Mouse (Mus musculus) kidney, postnatal 10 days (tissue): ENCODE measurements around the gene Nfkbie.

Experiments
- DNase-seq: peaks from one replicate; pipeline ENCODE4 v3.0.0; 2021; ENCODE audit warnings: mixed read lengths

Nfkbie gene

DNA sequence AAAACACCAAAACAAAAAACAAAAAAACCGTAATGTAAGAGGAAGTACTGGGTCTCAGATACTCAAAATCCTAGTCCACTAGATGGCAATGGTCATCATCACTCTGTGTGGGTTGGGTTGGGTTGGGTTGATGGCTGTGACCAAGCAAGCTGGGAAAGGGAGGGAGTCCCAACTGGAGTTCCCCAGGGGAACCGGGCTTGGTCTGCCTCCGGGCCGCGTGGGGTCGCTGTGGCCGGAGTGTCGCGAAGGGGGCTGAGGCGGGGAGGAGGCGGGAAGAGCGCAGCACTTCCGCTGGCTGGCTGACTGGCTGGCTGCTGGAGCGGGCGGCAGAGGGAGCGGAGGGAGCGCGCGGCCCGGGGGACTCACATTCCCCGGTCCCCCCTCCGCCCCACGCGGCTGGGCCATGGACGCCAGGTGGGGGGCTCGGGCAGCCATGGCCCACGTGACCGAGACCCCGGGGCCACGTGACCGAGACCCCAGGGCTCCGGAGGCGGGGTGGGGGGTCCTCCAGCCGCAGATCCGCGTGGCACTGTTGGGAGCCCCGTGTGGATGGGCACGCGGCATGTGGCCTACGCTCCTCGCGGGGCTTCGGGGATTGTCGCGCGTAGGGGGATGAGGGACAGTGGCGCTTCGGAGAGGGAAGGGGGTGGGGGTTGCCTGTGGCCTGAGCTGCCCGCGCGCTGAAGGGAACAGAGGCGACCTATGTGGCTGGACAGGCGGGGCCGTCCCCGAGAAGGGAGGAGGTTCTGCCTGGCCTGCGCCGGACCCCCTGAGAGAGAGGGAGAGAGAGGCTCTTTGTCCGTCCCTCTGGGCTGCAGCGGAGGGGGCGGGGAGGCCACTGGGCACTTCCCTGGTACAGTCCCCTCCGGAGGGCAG, 8.4 kb downstream of the Nfkbie start, which contains the start of gene Slc35b2:
Slc35b2 (plus strand) TSS at position 220 of the 876 bp plus-strand sequence.
- peak; percentile 96 for DNase-seq

DNA sequence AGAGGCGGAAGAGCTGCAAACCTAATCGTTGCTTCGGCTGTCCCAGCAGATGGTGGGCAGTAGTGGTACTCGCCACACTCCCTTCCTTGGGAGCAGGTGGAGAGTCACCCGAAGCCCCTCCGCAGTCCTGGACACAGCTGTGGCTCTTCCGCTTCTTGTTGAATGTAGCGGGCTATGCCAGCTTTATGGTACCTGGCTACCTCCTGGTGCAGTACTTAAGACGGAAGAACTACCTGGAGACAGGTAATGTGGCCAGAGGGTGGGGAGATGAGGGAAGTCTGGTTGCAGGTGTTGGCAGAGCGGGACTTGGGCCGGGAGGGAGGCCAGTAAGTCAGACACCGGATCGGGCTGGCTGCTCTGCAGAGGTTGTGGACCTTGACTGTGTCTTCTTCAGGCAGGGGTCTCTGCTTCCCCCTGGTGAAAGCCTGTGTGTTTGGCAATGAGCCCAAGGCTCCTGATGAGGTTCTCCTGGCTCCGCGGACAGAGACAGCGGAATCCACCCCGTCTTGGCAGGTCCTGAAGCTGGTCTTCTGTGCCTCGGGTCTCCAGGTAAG, 9.1 kb downstream of the Nfkbie start:
- DNase-seq: peak; percentile 49

DNA sequence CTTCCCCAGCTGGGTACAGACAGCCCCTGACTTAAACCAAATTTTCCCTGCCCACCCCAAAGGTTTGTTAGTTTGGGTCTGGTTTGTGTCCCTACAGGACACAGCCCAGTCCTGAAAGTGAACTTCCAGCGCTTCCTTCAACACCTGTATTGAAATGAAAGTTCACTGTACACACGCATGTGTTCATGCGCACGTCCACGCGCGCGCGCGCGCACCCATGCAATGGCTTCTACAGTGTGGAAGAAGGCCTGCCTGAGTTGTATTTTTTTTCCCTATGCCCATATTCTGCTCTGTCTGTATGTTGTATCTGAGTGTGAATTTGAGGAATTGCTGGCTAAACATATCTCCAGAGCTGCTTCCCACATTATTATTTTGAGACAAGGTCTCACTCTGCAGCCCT, 9.6 kb downstream of the Nfkbie start:
- DNase-seq: no peak

DNA sequence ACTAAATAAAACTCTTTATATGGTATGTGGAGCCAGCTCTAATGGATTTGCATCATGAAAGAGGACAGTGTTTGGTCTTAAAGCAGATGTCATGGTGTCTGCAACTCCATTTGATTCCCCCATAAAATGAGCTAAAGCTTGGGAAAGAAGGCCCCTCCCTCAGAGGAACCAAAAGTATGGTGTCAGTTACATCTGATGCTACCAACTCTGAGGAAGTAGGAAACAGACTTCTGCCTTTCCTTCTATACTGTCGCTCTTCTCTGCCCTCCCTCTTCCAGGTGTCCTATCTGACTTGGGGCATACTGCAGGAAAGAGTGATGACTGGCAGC, 10.5 kb downstream of the Nfkbie start:
- DNase-seq: no peak

DNA sequence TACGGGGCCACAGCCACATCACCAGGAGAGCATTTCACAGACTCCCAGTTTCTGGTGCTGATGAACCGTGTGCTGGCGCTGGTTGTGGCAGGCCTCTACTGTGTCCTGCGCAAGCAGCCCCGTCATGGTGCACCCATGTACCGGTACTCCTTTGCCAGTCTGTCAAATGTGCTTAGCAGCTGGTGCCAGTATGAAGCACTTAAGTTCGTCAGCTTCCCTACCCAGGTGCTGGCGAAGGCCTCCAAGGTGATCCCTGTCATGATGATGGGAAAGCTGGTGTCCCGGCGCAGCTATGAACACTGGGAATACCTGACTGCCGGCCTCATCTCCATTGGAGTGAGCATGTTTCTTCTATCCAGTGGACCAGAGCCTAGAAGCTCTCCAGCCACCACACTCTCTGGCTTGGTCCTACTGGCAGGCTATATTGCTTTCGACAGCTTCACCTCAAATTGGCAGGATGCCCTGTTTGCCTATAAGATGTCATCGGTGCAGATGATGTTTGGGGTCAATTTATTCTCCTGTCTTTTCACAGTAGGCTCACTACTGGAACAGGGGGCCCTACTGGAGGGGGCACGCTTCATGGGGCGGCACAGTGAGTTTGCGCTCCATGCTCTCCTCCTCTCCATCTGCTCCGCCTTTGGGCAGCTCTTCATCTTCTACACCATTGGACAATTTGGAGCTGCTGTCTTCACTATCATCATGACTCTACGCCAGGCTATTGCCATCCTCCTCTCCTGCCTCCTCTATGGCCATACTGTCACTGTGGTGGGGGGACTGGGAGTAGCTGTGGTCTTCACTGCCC, 11.1 kb downstream of the Nfkbie start:
- no peak for DNase-seq

DNA sequence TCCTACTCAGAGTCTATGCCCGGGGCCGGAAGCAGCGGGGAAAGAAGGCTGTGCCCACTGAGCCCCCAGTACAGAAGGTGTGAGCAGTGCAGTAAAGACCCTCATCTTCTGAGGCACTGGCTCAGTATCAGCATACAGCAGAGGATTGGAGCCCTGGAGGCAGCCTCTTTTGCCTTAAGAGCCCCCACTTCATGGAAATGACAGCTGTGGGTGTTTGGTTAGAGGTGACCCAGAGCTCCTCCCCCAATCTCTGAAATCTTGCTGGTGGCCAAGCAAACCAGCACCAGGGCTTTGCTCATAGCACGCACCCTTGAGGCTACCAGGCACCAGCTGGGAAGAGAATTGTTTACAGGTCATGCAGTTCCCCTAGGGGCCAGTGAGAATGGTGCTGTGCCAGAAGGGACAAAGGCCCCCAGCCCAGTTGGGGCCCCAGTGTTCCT, 11.7 kb downstream of the Nfkbie start:
- no peak for DNase-seq

DNA sequence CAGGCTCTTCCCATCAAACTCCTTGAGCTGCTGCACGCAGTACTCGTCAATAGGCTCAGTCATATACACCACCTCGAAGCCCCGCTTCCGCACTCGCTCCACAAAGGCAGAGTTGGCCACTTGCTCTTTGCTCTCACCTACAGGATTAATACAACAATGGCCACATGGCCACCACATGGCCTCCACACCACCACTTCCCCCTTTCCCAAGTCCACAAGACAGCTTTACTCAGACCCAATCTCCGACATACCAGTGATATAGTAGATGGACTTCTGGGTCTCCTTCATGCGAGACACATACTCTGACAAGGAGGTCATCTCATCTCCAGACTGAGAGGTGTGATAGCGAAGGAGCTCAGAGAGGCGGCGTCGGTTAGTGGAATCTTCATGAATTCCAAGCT, 13.5 kb downstream of the Nfkbie start:
- no peak for DNase-seq

DNA sequence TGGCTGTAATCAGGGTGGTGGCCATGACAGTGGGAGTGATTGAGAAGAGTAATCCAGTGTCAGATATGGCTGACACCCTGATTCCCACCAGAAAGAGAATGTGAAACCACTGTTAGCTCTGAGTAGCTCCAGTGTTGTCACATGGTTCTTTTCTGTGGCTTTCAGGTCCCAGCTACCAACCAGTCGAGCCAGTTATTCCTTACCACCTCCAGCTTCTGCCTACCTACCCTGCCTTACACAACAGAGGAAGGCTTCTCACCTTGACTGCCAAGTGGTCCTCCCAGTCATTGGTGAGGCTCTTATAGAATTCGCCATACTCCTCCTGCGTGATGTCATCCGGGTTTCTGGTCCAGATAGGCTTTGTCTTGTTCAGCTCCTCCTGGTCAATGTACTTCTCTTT, 14.5 kb downstream of the Nfkbie start:
- DNase-seq: no peak

DNA sequence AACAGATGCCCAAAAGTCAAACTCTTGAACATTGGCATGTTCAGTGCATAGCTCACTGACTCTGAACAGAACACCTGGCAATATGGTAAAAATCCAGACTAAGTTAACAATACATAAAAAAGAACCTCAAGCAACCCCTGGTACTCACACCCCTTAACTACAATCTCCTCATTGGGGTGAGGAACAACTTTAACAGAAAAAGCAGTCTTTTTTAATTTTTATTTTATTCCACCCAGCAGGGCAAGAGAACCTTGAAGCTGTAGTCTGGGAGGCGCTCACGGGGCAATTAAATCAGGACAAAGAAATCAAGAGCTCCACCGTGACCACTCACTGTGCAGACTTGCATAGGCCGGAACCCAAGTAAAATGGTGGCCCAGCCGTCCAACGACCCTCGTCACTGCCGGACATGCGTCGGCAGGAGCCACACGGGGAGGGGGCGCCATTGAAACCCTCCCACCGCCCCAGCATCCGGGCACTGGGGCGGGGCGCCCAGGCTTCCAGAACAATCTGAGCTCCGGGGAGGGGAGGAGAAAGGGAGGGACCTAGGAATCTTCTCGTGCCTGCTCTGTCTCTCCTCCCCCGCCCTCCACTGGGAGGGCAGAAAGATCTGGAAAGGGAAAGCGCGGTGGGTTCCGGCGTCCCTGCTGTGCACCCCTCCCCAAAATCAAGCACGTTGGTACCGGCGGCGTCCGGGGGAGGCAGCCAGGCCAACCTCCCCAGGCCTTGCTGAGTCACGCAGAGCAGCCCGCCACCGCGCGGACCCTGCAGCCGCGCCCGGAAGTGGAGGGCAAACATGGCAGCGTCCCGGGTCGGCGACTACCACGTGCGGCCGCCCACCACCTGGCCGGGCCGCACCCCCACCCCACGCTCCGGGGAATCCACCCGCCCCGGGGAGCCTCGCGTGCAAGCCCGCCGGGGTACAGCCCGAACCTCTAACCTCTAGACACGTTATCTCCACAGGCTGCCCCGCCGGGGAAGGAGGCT, 16.9 kb downstream of the Nfkbie start:
- peak; percentile 92 for DNase-seq

DNA sequence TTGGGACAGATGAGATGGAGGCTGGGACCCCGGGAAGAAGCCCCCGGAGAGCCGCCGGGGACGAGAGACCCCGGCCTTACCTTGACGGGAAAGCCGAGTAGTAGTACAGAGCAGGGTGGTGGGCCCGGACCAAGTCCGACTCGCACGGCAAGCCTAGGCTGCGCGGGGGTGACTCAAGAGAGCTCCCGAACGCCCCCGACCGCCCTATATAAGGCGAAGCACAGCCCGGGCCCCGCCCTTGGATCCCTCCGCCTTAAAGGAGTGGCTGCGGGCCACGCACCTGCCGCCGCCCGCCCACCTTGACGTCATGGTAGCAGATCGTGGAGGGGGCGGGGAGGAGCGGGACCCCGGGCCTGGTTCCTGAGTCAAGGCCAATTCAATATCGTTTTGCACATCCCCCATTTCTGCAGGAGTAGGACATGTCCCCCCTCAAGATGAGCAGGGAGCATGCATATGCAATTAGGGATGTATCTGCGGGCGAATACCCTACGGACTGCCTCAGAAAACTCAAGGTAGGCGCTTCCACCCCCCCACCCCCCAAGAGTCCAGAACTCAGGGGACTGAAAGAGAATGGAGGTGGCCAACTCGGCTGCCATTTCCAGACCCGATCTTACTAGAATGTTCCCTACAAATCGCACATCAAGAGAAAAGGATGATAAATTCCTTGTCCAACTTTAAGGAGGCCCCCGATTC, 17.7 kb downstream of the Nfkbie start, which contains the start of gene Hsp90ab1:
Hsp90ab1 (minus strand) TSS at position 185 of the 693 bp plus-strand sequence.
- peak; percentile 100 for DNase-seq

DNA sequence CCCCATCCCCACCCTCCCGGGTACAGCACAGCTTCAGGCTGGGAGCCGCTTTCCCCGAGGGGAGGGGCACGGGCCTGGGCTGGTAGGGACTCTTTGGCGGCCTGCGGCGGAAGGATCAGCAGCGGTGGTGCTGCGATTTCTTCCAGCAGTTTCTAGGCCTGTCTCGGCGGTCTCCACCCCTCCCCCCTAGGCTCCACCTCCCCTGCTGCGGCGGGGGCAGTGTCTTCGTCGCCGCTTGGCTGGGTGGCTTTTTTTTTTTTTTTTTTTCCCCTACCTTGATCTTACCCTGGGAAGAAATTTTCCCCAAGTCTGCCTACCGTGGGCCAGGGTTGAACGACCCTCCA, 18.2 kb downstream of the Nfkbie start:
- peak; percentile 99 for DNase-seq

DNA sequence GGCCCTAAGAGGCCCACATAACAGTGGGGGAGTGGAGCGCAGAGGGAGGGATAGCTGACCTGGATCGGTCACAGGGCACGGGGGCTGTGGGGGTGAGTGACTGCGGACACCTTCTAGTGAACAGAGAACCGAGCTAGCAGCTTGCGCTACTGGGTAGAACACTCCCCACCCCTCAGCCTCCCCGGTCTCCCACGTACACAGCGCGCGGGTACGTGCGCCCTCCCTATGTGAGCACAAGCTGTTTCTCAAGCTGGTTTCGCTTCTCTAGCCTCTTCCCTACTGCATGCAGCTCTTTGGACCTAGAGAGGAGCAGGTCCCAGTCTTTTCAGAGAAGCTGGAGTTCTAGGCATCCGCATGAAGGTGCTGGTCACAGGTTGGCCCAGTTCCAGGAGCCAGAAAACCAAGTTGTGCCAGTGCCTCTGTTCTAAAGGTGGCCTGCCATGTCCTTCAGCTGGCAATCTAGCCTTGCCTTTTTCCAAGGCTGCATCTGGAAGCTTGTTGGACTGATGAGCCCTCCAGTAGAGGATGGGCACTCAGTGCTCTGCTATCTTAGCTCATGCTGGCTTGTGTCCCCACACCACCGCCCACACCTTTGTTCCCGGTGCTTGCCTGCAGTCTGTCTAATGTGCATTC, 18.7 kb downstream of the Nfkbie start:
- peak; percentile 76 for DNase-seq

DNA sequence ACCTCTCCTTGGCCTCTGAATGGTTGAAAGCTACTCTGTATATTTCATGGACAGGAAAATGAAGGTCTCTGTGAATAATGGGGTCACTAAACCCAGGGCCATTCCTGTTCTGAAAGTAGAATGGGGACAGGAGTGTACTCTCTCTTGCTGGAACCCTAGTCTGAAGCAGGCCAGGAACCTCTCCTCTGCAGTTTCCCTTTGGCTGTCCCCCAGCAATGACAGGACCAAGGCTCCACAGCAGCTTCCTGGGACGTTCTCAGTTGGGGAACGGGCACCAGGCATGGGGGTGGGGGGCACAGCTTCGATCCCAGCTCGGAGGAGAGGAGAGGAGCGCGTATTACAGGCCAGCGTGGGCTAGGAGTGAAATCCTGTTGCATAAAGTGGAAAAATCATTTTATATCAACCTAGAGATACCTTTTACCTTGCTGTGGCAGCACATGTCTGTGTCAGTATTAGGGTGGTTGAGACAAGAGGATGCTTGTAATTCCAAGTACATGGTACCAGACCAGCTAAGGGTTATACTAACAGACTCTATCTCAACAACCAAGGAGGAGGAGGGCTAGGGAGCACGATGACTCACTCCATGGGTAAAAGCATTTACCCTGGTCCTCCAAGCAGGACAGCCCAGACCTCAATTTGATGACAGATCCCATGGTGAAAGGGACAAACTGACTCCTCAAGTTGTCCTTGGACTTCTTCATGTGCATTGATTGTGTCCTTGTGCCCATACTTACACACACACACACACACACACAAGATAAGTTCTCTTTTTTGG, 19.8 kb downstream of the Nfkbie start:
- DNase-seq: no peak

DNA sequence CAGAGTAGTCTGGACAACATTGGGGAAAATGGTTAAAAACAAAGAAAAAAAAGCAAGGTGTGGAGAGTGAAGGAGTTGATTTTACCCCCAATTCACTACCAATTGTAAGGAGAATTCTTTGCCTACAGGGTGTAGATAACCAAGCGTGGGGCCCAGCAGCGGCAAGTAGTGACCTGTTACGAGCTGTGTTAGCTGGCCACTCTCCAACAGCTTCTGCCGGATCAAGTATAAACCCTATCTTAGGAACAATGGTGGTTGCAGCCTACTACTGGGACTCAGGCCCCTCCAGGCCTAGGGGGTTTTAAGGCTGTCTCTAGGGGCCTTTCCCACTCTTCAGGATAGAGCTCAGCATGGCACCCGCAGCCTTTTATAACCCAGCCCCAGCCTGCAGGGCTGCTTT, 22.7 kb downstream of the Nfkbie start:
- no peak for DNase-seq

DNA sequence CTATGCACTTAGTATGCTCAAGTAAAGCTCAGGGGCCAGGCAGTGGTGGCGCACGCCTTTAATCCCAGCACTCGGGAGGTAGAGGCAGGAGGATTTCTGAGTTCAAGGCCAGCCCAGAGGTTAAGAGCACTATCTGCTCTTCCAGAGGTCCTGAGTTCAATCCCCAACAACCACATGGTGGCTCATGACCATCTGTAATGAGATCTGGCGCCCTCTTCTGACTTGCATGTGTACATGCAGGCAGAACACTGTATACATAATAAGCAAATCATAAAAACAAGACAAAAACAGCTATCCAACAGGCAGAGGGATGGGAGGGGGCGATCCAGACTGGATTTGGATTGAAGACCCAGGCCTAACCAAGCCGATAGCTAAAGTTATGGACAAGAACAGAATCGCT, 23.3 kb downstream of the Nfkbie start:
- DNase-seq: no peak

DNA sequence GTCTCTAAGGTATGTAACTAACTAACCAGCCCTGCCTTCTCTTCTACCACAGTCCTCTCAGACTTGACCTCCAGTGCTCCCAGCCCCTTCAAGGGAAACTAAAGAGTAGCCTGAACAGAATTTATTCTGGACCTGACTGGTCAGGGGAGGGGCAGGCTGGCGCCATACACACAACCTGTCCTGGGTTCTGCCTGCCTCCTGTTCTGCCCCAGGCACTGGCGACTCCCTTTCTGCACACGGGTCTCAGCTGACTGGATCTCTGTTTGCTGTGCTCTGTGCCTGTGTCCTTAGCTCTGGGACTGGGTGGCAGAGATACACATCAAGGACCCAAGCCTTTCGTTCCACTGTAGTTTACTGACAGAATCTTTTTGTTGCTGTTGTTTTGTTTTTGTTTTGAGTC, 24.1 kb downstream of the Nfkbie start:
- peak; percentile 57 for DNase-seq

DNA sequence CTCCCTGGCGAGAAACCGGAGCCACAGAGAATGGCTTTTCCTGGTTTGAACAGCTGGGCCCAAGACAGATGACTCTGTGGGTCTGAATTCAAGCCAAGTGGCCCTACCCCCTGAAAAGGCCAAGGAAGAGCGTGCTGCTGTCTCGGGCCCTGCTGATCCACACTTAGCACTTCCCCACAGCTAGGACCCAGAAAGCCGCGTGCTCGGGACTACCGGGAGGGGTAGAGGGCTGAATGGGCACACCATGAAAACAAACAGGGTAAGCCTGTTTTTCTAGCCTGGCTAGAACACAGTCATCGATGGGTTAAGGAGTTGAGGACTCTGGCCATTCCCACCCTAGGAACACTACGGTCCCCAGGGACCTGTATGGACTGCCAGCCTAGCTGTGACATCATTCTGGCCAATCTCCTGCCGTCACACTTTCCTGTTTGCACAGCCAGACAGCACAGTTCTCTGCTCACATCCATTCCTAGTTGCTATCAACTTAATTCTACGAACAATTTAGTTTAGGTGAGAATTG, 25.5 kb downstream of the Nfkbie start:
- peak; percentile 70 for DNase-seq

DNA sequence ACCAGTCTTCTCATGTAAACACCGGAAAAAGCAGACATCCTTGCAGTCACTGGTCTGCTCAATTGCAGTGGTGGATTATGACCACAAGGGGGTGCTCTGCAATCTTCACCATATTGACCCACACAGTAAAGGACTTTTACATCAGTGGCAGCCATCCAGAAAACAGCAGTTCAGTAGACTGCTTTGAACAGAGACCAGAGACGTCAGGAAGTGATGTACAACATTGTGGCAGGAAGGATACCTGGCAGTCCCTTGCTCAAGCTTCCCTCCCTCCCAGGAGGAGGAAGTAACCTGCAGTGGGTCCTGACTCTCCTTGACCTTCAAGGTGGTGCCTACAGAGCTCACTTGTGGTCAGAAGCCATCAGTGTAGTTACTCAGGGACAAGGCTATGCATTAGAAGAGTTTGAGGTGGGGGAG, 26.1 kb downstream of the Nfkbie start:
- DNase-seq: peak; percentile 84

DNA sequence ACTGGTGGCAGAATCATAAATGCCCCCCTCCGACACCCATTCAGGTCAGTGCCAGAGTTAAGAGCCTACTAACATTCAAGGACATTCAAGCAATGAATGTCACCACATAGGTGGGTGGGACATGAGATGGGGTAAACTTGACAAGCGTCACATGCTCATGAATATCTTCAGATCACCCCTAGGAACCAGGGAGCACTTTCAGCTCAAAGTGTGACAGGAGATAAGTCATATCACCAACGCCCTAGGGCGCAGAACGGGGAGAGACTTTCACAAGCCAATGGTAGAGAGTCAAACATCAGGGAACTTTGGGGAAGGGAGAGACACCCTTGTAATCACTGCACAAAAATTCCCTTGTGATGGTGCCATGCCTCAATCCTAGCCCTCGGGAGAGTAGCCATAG, 26.7 kb downstream of the Nfkbie start:
- DNase-seq: no peak

DNA sequence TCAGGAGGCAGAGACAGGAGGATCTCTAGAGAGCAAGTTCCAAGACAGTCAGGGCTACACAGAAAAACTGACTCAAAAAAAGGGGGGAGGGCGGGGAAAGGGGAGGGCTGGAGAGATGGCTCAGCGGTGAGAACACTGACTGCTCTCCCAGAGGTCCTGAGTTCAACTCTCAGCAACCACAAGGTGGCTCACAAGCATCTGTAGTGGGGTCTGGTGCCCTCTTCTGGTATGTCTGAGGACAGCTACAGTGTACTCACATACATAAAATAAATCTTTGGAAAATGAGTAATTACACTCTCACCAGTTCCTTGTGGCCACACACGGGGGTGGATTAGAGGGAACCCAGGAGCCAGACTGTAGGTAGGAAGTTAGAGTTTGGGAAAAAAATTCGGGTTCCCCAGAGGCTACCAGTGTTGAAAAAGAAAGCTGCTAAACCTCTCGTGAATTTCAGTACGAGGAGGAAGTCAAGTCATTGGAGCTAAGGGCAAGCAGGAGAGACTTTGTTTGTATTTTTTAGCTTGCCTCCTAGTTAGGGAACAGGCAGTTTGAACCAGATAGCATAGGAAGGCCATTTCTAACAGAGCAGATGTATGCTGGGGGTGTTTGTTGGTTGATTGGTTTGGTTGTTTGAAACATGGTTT, 27.3 kb downstream of the Nfkbie start:
- DNase-seq: peak; percentile 47
